Mouse (Mus musculus) cerebellum, adult 9-10 months (tissue): ENCODE measurements around the gene Celsr2.

Experiments used
- DNase-seq: peaks from one replicate; pipeline ENCODE4 v3.0.0; 2022

Celsr2 gene

GRCm38 (mm10) chr3:108378875-108379663 lies 36.3 kb downstream of the Celsr2 start:
- DNase-seq = no peak

- no peak for DNase-seq
Observed at GRCm38 (mm10) chr3:108372691-108373090, 42.7 kb downstream of the Celsr2 start.

GRCm38 (mm10) chr3:108372274-108372673 lies 43.1 kb downstream of the Celsr2 start:
- DNase-seq = no peak

- no peak for DNase-seq
Observed at GRCm38 (mm10) chr3:108368721-108369120, 46.6 kb downstream of the Celsr2 start.

- DNase-seq = no peak
Observed at GRCm38 (mm10) chr3:108367828-108368227, 47.5 kb downstream of the Celsr2 start.

GRCm38 (mm10) chr3:108367173-108367572 lies 48.2 kb downstream of the Celsr2 start:
- no peak for DNase-seq

GRCm38 (mm10) chr3:108364270-108364995 lies 50.9 kb downstream of the Celsr2 start, which contains the start of gene Mybphl:
TSS of gene Mybphl (plus strand) at chr3:108364911.
- no peak for DNase-seq

GRCm38 (mm10) chr3:108363626-108364025 lies 51.7 kb downstream of the Celsr2 start:
- DNase-seq = no peak

- DNase-seq = no peak
Observed at GRCm38 (mm10) chr3:108360894-108361293, 54.5 kb downstream of the Celsr2 start.

GRCm38 (mm10) chr3:108358445-108358844 lies 56.9 kb downstream of the Celsr2 start:
- peak; percentile 24 for DNase-seq

GRCm38 (mm10) chr3:108357051-108357450 lies 58.3 kb downstream of the Celsr2 start:
- DNase-seq = no peak

- no peak for DNase-seq
Observed at GRCm38 (mm10) chr3:108355245-108355644, 60.1 kb downstream of the Celsr2 start.

GRCm38 (mm10) chr3:108348376-108348775 lies 67.0 kb downstream of the Celsr2 start:
- DNase-seq = no peak

- no peak for DNase-seq
Observed at GRCm38 (mm10) chr3:108345855-108346254, 69.5 kb downstream of the Celsr2 start.

GRCm38 (mm10) chr3:108342185-108342584 lies 73.2 kb downstream of the Celsr2 start:
- DNase-seq = no peak

GRCm38 (mm10) chr3:108341040-108341439 lies 74.3 kb downstream of the Celsr2 start:
- no peak for DNase-seq
